Mouse (Mus musculus): ENCODE data around the gene Asgr2.

DNA sequence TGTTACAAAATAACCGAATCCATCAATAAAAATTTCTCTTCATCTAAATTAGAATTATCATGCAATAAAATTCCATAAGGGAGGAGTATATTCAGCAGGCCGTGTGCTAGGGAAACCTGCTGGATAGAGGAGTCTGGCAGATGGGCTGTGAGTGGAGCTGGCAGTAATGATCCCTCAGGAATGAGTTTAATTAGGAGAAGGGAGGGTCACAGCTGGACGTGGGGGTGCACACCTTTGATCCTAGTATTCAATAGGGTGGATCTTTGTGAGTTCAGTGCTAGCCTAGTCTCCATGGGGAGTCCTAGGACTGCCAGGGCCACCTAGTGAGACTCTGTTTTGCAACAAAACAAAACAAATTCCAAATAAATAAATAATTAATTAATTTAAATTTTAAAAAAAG lies 24.2 kb upstream of the Asgr2 start:
- TF ChIP-seq CTCF (IDR thresholded peaks at IDR 0.05; ENCODE audit: low read depth, low read length) = no peak
- TF ChIP-seq POLR2AphosphoS5 (IDR thresholded peaks at IDR 0.05; ENCODE audit: insufficient replicate concordance, low read depth, low read length) = no peak
- TF ChIP-seq GATA1 (IDR thresholded peaks at IDR 0.05; ENCODE audit: borderline replicate concordance, low read length) = no peak
- TF ChIP-seq TAL1 (conservative IDR thresholded peaks at IDR 0.05; ENCODE audit: low read depth, low read length) = no peak

Measured in G1E (cell line).